In the genomic region with DNA sequence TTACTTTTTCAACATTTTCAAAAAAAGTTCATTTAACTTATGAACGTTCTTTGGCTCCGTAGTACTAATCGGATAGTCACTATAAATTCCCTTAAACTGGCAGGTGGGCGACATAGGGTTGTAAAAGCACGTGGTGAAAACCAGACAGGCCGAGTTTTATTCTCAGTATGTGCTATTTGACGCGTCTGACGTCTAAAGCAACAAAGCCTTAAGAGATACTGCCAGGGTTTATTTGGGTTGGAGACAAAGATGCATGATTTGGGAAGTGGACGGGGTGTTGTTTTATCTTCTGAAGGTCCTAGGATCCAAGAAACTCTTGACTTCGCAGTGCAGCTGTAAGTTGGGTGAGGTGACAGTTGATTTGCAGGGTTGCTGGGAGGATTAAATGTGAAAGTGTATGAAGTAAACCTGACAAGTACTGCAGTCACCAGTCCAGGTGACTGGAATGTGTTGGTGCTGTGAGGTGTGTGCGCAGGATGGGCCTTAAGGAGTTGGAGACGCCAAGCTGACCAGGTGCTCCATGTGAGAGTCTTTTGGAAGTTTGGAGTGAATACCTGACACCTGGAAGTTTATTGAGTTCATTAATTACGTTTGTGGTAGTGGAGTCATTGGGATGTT, we compare ENCODE assay signal across 8 mouse cellular contexts. TPM values are rescaled to one million over a fixed set of nuclear protein-coding genes. Genes with fewer than 3 reads are reported as not detected.
DNase-seq lines count a peak whose midpoint lies in the region; ATAC-seq and TF ChIP-seq lines count a peak whose summit lies in the region.

No protein-coding gene starts in this region.

- H3K4me1 ChIP-seq in kidney, postnatal 0 days (replicated peaks; ENCODE audit: insufficient read depth, low read length), result peaks cover 6% of the 10 kb centered on the region
- peaks cover 17% of the 10 kb centered on the region for H3K4me1 ChIP-seq in hindbrain, embryonic 13.5 days (replicated peaks)
- H3K4me1 ChIP-seq in midbrain, embryonic 15.5 days, result peaks cover 14% of the 10 kb centered on the region

- no peaks in the 10 kb centered on the region for H3K27me3 ChIP-seq in kidney, postnatal 0 days (ENCODE audit: insufficient read depth, low read length)
- H3K27me3 ChIP-seq in hindbrain, embryonic 13.5 days, result no peaks in the 10 kb centered on the region
- H3K27me3 ChIP-seq in midbrain, embryonic 15.5 days (replicated peaks), result no peaks in the 10 kb centered on the region

- no peaks in the 10 kb centered on the region for H3K9me3 ChIP-seq in kidney, postnatal 0 days (replicated peaks; ENCODE audit: low read length)
- H3K9me3 ChIP-seq in hindbrain, embryonic 13.5 days, result no peaks in the 10 kb centered on the region
- H3K9me3 ChIP-seq in midbrain, embryonic 15.5 days, result no peaks in the 10 kb centered on the region

- H3K4me2 ChIP-seq in kidney, postnatal 0 days (ENCODE audit: low read length), result peak overlapping the region; percentile 68
- H3K4me2 ChIP-seq in hindbrain, embryonic 13.5 days, result peak overlapping the region; percentile 93
- peak overlapping the region; percentile 94 for H3K4me2 ChIP-seq in midbrain, embryonic 15.5 days

- H3K9ac ChIP-seq in kidney, postnatal 0 days (ENCODE audit: low read depth, low read length), result peak overlapping the region; percentile 90
- H3K9ac ChIP-seq in hindbrain, embryonic 13.5 days, result peak overlapping the region; percentile 91
- H3K9ac ChIP-seq in midbrain, embryonic 15.5 days, result peak overlapping the region; percentile 76

- no peak for TF ChIP-seq CTCF in kidney, postnatal 0 days (IDR thresholded peaks at IDR 0.05; ENCODE audit: low read depth)

- H3K36me3 ChIP-seq in kidney, postnatal 0 days (ENCODE audit: insufficient read depth, low read length), result peaks cover 21% of the 10 kb centered on the region; the same call in 1 of the 2 replicates
- H3K36me3 ChIP-seq in hindbrain, embryonic 13.5 days, result peaks cover 26% of the 10 kb centered on the region
- peaks cover 24% of the 10 kb centered on the region for H3K36me3 ChIP-seq in midbrain, embryonic 15.5 days (replicated peaks)

- 6% methylated on average over 14 of the region's 14 CpGs for WGBS in kidney, postnatal 0 days
- 13% methylated on average over 14 of the region's 14 CpGs for WGBS in hindbrain, embryonic 13.5 days
- 12% methylated on average over 14 of the region's 14 CpGs for WGBS in midbrain, embryonic 15.5 days

- no peak for DNase-seq in kidney, postnatal 0 days (ENCODE audit: low spot score)
- DNase-seq in kidney, postnatal 4 days, result no peak
- peak; percentile 32 for DNase-seq in ZHBTc4 (ENCODE audit: low read depth, low spot score)
- DNase-seq in thymus, postnatal 10 days (ENCODE audit: low spot score in 2 of 2), result no peak
- no peak for DNase-seq in embryo, embryonic 9.5 days (ENCODE audit: extremely low spot score)

- H3K27ac ChIP-seq in kidney, postnatal 0 days, result no peak overlapping the region; the same call in 1 of the 2 replicates
- H3K27ac ChIP-seq in hindbrain, embryonic 13.5 days, result no peak overlapping the region
- peak overlapping the region; percentile 82; the same call in 1 of the 2 replicates for H3K27ac ChIP-seq in midbrain, embryonic 15.5 days

- no peak for ATAC-seq in kidney, postnatal 0 days (replicated peaks; ENCODE audit: low FRiP score, low read depth)
- no peak for ATAC-seq in hindbrain, embryonic 13.5 days (ENCODE audit: low FRiP score)
- ATAC-seq in midbrain, embryonic 15.5 days (replicated peaks), result no peak
- no peak for ATAC-seq in megakaryocyte progenitor cell, adult 5-6 weeks (replicated peaks; ENCODE audit: poor library complexity)

- peak overlapping the region; percentile 77 for H3K4me3 ChIP-seq in kidney, postnatal 0 days (replicated peaks; ENCODE audit: low read depth, low read length)
- peak overlapping the region; percentile 81 for H3K4me3 ChIP-seq in hindbrain, embryonic 13.5 days
- peak overlapping the region; percentile 81 for H3K4me3 ChIP-seq in midbrain, embryonic 15.5 days

RNA-seq across cellular contexts. Expression of a gene that starts 1.0 kb away (rescaled TPM):
- polyA plus RNA-seq in kidney, postnatal 0 days (2015; fragmentation: Nextera tagmentation; extraction: Ambion mirVana), result 223 and 238 TPM in 2 replicates
- polyA plus RNA-seq in hindbrain, embryonic 13.5 days (2015; fragmentation: Nextera tagmentation; extraction: Ambion mirVana), result 309 and 314 TPM in 2 replicates
- polyA plus RNA-seq in midbrain, embryonic 15.5 days (2015; fragmentation: Nextera tagmentation; extraction: Ambion mirVana), result 269 and 275 TPM in 2 replicates
- total RNA-seq in megakaryocyte progenitor cell, adult 5-6 weeks (2015), result 346 and 370 TPM in 2 replicates
- 218 and 319 TPM in 2 replicates for total RNA-seq in megakaryocyte progenitor cell, adult 5-6 weeks (2017)

RNA-seq across cellular contexts. Expression of a gene that starts 9.1 kb away (rescaled TPM):
- 390 and 427 TPM in 2 replicates for polyA plus RNA-seq in kidney, postnatal 0 days (2015; fragmentation: Nextera tagmentation; extraction: Ambion mirVana)
- polyA plus RNA-seq in hindbrain, embryonic 13.5 days (2015; fragmentation: Nextera tagmentation; extraction: Ambion mirVana), result 287 and 301 TPM in 2 replicates
- 241 and 245 TPM in 2 replicates for polyA plus RNA-seq in midbrain, embryonic 15.5 days (2015; fragmentation: Nextera tagmentation; extraction: Ambion mirVana)
- 141 and 159 TPM in 2 replicates for total RNA-seq in megakaryocyte progenitor cell, adult 5-6 weeks (2015)
- total RNA-seq in megakaryocyte progenitor cell, adult 5-6 weeks (2017), result 89.6 and 105 TPM in 2 replicates

RNA-seq across cellular contexts. Expression of a gene that starts 9.4 kb away (rescaled TPM):
- 34.8 and 36.5 TPM in 2 replicates for polyA plus RNA-seq in kidney, postnatal 0 days (2015; fragmentation: Nextera tagmentation; extraction: Ambion mirVana)
- 4.8 and 6.1 TPM in 2 replicates for polyA plus RNA-seq in hindbrain, embryonic 13.5 days (2015; fragmentation: Nextera tagmentation; extraction: Ambion mirVana)
- polyA plus RNA-seq in midbrain, embryonic 15.5 days (2015; fragmentation: Nextera tagmentation; extraction: Ambion mirVana), result 2.6 and 3.6 TPM in 2 replicates
- total RNA-seq in megakaryocyte progenitor cell, adult 5-6 weeks (2015), result 77.6 and 83.1 TPM in 2 replicates
- 52.7 and 59.5 TPM in 2 replicates for total RNA-seq in megakaryocyte progenitor cell, adult 5-6 weeks (2017)

RNA-seq across cellular contexts. Expression of a gene that starts 16.0 kb away (rescaled TPM):
- polyA plus RNA-seq in kidney, postnatal 0 days (2015; fragmentation: Nextera tagmentation; extraction: Ambion mirVana), result 4.0 and 4.3 TPM in 2 replicates
- 6.6 and 7.5 TPM in 2 replicates for polyA plus RNA-seq in hindbrain, embryonic 13.5 days (2015; fragmentation: Nextera tagmentation; extraction: Ambion mirVana)
- polyA plus RNA-seq in midbrain, embryonic 15.5 days (2015; fragmentation: Nextera tagmentation; extraction: Ambion mirVana), result 4.0 and 5.6 TPM in 2 replicates
- 0.62 and 1.1 TPM in 2 replicates for total RNA-seq in megakaryocyte progenitor cell, adult 5-6 weeks (2015)
- 0.71 and 0.81 TPM in 2 replicates for total RNA-seq in megakaryocyte progenitor cell, adult 5-6 weeks (2017)

RNA-seq across cellular contexts. Expression of a gene that starts 19.5 kb away (rescaled TPM):
- 3.4 and 3.7 TPM in 2 replicates for polyA plus RNA-seq in kidney, postnatal 0 days (2015; fragmentation: Nextera tagmentation; extraction: Ambion mirVana)
- polyA plus RNA-seq in hindbrain, embryonic 13.5 days (2015; fragmentation: Nextera tagmentation; extraction: Ambion mirVana), result 6.6 and 8.3 TPM in 2 replicates
- polyA plus RNA-seq in midbrain, embryonic 15.5 days (2015; fragmentation: Nextera tagmentation; extraction: Ambion mirVana), result 7.0 and 7.6 TPM in 2 replicates
- total RNA-seq in megakaryocyte progenitor cell, adult 5-6 weeks (2015), result 4.0 and 7.0 TPM in 2 replicates
- 10.3 and 11.2 TPM in 2 replicates for total RNA-seq in megakaryocyte progenitor cell, adult 5-6 weeks (2017)
